Mouse (Mus musculus): ENCODE data around the gene Gopc.

GRCm38 (mm10) chr10:52360241-52360735 lies 21.6 kb downstream of the Gopc start:
- TF ChIP-seq POLR2A (IDR thresholded peaks at IDR 0.05; ENCODE audit: control insufficient read depth, low read depth, low read length) = no peak
- no peak for TF ChIP-seq CTCF (IDR thresholded peaks at IDR 0.05; ENCODE audit: control insufficient read depth, insufficient read depth, insufficient replicate concordance, low read depth, low read length)
